Mouse (Mus musculus) layer of hippocampus, postnatal 25 days (tissue): ENCODE measurements around the gene Prelp. TPM values are rescaled to one million over a fixed set of nuclear protein-coding genes. Genes with fewer than 3 reads are reported as not detected.

ENCODE experiments used
- DNase-seq, 2 experiments: peaks; one replicate each; pipeline ENCODE4 v3.0.0; 2022; ENCODE audit warnings: mixed read lengths in 2 of 2, low spot score in 1 of 2; ENCODE audit errors: extremely low spot score in 1 of 2
- total RNA-seq, 2 experiments: library from RNA; stranded (reverse); gene quantifications; 2 replicates each; pipeline ENCODE4 v1.2.3; 2021

Prelp gene
- total RNA-seq, 2 experiments from 2014 or later = 9.2 to 11.2 TPM

GRCm38 (mm10) chr1:133936169-133936568, 15.0 kb upstream of the Prelp start:
- DNase-seq = no peak

DNA sequence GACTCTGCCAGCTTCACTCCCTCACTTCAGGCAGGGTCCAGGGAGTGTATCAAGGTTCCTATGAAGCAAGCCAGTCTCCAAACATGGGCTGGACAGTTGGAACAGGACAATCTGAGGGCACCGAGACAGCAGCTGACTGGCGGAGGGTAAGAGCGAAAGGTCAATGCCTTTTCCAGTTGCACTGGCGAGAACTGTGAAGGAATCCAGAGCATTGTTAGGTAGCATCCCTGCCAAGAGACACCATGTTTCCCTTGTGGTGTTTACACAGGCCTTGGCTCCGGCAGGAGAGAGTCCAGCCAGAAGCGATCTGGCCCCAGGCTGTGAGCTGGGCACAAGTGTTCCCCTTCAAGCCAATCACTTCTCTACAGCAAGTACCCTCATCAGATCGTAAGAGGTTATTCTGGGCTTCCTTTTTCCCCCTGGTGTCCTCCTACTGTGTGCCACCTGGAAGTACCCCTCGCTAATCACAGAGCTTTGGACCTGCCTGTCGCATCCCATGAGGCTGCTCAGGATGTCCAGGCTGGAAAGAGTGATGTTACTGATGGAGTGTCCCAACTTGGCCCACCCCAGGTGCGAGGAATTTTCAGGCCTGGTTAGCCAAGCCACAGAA, 13.2 kb upstream of the Prelp start:
- no peak for DNase-seq

- no peak for DNase-seq
Measured at GRCm38 (mm10) chr1:133933301-133934195, 12.3 kb upstream of the Prelp start.

DNA sequence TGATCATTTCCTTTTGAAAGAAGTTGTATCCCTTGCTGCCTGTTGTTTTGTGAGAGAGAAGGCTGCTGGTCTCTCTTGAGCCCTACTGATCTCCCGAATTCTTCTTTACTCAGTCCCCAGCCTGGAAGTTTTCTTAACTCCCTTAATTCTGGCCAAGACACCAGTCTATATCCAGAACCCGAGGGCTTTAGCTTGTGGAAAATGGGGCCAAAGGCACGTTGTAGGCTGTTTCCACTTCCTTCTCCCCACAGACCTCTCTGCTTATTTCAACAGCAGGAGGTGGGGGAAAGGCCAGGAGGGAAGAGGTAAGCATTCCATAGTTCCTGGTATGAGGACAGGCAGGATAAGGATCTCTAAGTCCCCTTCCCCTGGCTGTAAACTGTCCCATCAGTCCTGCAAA, 8.8 kb upstream of the Prelp start:
- DNase-seq = no peak

DNA sequence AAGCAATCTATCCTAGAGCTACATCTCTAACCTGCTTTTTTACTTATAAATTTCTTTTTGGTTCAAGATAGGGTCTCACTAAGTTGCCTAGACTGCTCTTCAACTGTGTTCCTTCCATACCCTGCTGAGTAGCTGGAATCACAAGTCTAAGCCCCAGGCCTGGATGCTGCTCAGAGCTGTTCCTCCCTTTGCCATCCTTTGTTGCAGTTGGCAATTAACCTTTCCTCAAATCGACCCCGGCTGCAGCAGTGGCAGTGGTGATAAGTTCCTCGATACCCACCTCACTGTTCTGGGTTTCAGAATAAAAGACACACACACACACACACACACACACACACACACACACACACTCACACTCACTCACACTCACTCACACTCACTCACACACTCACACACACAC, 4.0 kb upstream of the Prelp start:
- no peak for DNase-seq

DNA sequence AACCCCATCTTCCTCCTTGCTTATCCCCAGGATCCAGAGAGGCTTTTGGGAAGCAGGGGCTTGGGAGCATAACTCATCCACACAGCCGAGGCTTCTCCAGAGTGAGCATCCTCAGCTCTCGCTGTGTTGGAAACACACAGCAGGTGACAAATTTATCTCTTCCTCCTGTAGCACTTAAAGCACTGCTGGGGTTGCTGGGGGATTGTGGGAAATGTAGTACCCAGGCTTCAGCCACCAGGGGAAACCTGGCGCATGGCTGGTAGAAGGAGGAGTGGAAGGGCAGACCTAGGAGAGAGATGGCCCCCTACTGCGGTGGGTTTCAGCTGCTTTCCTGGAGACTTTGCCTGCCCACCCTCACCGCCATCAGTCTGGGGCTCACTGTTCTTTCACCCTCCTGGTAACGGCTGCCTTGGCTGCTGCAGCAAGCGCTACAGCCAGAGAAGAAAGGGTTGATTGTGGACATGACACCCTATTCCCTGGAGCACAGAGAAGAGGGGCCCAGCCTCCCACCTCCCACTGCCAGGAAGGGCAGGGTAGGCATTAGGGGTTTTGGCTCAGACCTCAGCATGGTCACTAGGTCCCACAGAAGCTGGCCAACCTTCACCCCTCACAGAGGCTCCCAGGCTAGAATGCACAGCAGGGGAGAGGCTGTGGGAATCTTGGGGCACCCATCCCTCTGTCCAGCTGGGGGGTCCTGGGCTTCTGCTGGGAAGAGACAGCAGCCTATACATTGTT, 3.1 kb upstream of the Prelp start:
- peak in 1 of 2 experiments; percentile 36 for DNase-seq

DNA sequence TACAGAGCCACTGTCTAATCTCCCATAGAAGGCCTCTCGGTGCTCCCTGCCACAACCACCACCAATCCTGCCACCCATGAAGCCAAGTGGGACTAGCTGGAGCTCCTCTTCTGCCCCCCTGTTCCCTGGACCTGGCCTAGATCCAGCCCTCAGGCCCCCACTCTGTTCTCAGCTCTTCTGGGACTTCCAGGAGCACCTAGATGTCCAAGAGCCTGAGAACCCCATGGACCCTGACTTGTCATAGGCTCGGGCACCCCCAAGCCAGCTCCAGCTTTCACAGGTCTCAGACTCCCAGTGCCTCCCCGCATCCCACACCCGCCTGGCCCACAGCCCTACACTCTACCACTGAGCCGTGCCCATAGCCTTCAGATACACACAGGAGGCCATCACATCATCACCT, 1.9 kb upstream of the Prelp start:
- DNase-seq = no peak

- no peak for DNase-seq
Measured at GRCm38 (mm10) chr1:133920876-133921275, 338 bp downstream of the Prelp start.

GRCm38 (mm10) chr1:133920401-133920800, 813 bp downstream of the Prelp start:
- no peak for DNase-seq

DNA sequence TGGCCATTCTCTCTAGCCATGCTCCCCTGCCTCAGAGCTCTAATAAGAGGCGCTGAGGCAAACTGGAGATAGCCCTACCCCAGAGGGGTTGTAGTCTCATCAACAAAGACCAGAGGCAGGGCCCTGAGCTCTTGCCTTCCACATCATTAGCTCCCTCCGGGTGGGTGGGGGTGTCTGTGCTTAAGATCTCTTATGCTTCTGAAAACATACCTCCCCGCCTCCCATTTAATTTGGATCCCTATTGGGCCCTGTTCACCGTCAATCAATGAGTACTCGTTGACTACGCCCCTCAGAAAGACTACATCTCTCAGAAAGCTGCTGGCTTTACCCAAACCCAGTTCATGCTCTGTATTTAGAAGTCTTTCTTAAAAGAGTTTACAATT, 3.1 kb downstream of the Prelp start:
- DNase-seq = no peak

GRCm38 (mm10) chr1:133917456-133918087, 3.6 kb downstream of the Prelp start:
- no peak for DNase-seq

GRCm38 (mm10) chr1:133915723-133916355, 5.4 kb downstream of the Prelp start:
- DNase-seq = peak in 1 of 2 experiments; percentile 39

GRCm38 (mm10) chr1:133915115-133915514, 6.1 kb downstream of the Prelp start:
- DNase-seq = no peak

- DNase-seq = no peak
Measured at GRCm38 (mm10) chr1:133913018-133913417, 8.2 kb downstream of the Prelp start.

GRCm38 (mm10) chr1:133911456-133911855, 9.8 kb downstream of the Prelp start:
- DNase-seq = peak in 1 of 2 experiments; percentile 86

DNA sequence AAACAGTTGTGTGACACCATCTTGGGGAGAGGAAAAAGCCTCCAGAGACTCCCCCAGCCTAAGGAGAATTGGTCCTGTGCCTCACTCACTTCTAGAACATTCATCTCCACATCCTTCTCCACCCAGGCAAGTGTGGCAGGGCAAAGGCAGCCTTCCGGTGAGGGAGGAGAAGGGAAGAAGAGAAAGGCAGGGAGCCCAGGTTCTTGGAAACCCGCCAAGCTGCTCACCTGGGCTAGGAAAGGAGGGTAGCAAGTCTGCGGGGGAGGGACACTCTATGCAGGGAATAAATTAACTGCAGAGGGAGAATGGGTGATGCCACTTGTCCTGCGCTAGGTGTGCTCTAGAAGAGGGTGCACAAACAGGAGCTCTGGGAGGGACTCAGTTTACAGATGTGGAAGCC, 10.2 kb downstream of the Prelp start:
- DNase-seq = no peak

- no peak for DNase-seq
Measured at GRCm38 (mm10) chr1:133910108-133910507, 11.1 kb downstream of the Prelp start.

DNA sequence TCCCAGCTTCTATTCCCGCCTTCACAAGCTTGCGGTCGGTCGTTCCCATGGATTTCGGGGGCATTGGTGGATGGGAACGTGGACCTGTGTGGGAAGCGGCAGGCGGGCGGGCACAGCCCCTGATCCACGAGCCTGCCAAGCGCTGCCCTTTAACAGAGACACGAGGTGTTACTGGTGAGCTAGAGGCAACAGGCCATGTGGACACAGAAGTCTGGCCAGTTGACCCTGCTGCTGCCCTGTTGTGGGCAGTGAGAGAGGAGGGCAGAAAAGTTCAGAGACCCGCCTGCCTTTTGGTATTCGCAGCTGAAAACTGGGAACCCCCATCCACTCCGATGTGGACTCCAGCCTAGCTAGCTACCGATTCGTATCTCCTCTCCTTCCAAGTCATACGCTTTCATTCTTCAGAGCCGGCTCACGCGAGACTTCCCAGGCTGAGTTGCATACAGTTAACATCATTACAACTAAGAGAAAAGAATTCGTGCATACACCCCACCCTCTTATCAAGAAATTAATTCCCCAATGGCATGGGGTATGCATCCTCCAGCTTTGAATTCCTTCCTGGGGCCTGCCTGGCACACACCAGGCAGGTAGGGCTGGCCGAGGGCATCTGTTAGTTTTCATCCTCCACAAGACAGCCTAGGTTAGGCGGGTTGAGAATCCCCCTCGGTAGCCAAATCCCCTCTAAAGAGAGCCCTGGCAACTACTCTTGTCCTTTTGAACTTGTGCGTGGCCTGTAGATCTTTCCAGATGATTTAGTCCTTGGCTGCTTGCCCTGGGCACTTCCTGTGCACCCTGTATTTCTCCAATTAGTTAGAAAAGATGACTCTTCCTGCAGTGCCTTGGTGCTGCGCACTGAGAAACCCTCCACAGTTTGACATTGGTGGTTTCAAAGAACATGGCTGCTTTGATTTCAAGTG, 12.3 kb downstream of the Prelp start:
- peak in 1 of 2 experiments; percentile 51 for DNase-seq

- DNase-seq = peak; percentile 54 to 61
Measured at GRCm38 (mm10) chr1:133907949-133908658, 13.1 kb downstream of the Prelp start, which contains the start of gene Optc. Gene Optc (minus strand): TSS chr1:133907999.
